Mouse (Mus musculus): ENCODE data around the gene Rbp4. TPM values are rescaled to one million over a fixed set of nuclear protein-coding genes. Genes with fewer than 3 reads are reported as not detected.

Gene Rbp4
- polyA plus RNA-seq, 1 experiment: 0.35 TPM

GRCm38 (mm10) chr19:38126656-38127055, 1.6 kb upstream of the Rbp4 start:
- H3K27me3 ChIP-seq (ENCODE audit: control insufficient read depth, insufficient read depth, insufficient read length): peaks cover 27% of the 10 kb centered on the region

GRCm38 (mm10) chr19:38124401-38125218, 471 bp downstream of the Rbp4 start:
- H3K4me3 ChIP-seq: no peak overlapping the region
- no peaks in the 10 kb centered on the region for H3K36me3 ChIP-seq (ENCODE audit: control insufficient read depth, insufficient read depth)
- H3K27me3 ChIP-seq (ENCODE audit: control insufficient read depth, insufficient read depth, insufficient read length): peaks cover 27% of the 10 kb centered on the region

More at GRCm38 (mm10) chr19:38126656-38127055, 1.6 kb upstream of the Rbp4 start:
- Histone ChIP-seq H3K4me3 (no peak overlapping the region), H3K4me2 (ENCODE audit: low read depth) (no peak overlapping the region), H3K36me3 (ENCODE audit: control insufficient read depth, insufficient read depth) (no peaks in the 10 kb centered on the region), H3K79me2 (ENCODE audit: control insufficient read depth, insufficient read depth) (no peaks in the 10 kb centered on the region), H3ac (ENCODE audit: control insufficient read depth, insufficient read length) (no peak overlapping the region)
- no peak for TF ChIP-seq E2F4 (IDR thresholded peaks at IDR 0.05; ENCODE audit: insufficient read depth)
- TF ChIP-seq TCF12 (IDR thresholded peaks at IDR 0.05; ENCODE audit: insufficient read depth, poor library complexity, severe bottlenecking): no peak
- TF ChIP-seq TCF3 (IDR thresholded peaks at IDR 0.05; ENCODE audit: insufficient read length, low read depth): no peak
- TF ChIP-seq MYOG (IDR thresholded peaks at IDR 0.05; ENCODE audit: control insufficient read depth in 1 of 3, insufficient read depth in 1 of 3, insufficient read length in 2 of 3, low read depth in 2 of 3): no peak
- TF ChIP-seq POLR2AphosphoS2 (IDR thresholded peaks at IDR 0.05; ENCODE audit: insufficient read length, low read depth): no peak
- no peak for TF ChIP-seq MAX (IDR thresholded peaks at IDR 0.05; ENCODE audit: low read depth)
- TF ChIP-seq MYOD1 (IDR thresholded peaks at IDR 0.05; ENCODE audit: control insufficient read depth in 1 of 3, insufficient read length in 2 of 3, low read depth in 2 of 3): no peak
- TF ChIP-seq SRF (IDR thresholded peaks at IDR 0.05; ENCODE audit: control insufficient read depth, insufficient read length, low read depth): no peak
- TF ChIP-seq USF1 (IDR thresholded peaks at IDR 0.05; ENCODE audit: low read depth): no peak

GRCm38 (mm10) chr19:38123921-38124320, 1.2 kb downstream of the Rbp4 start:
- Histone ChIP-seq H3K4me3 (no peak overlapping the region), H3ac (ENCODE audit: control insufficient read depth, insufficient read length) (no peak overlapping the region), H3K27me3 (ENCODE audit: control insufficient read depth, insufficient read depth, insufficient read length) (peaks cover 27% of the 10 kb centered on the region), H3K79me2 (ENCODE audit: control insufficient read depth, insufficient read depth) (no peaks in the 10 kb centered on the region), H3K4me2 (ENCODE audit: low read depth) (peak overlapping the region; percentile 24), H3K36me3 (ENCODE audit: control insufficient read depth, insufficient read depth) (no peaks in the 10 kb centered on the region)
- TF ChIP-seq MAX (IDR thresholded peaks at IDR 0.05; ENCODE audit: low read depth) (no peak), USF1 (IDR thresholded peaks at IDR 0.05; ENCODE audit: low read depth) (no peak), SRF (IDR thresholded peaks at IDR 0.05; ENCODE audit: control insufficient read depth, insufficient read length, low read depth) (no peak), CEBPB (IDR thresholded peaks at IDR 0.05; ENCODE audit: insufficient read depth, poor library complexity, severe bottlenecking) (no peak), TCF3 (IDR thresholded peaks at IDR 0.05; ENCODE audit: insufficient read length, low read depth) (no peak), REST (IDR thresholded peaks at IDR 0.05; ENCODE audit: insufficient read depth, insufficient read length) (no peak), MYOD1 (IDR thresholded peaks at IDR 0.05; ENCODE audit: control insufficient read depth in 1 of 3, insufficient read length in 2 of 3, low read depth in 2 of 3) (no peak), MYOG (IDR thresholded peaks at IDR 0.05; ENCODE audit: control insufficient read depth in 1 of 3, insufficient read depth in 1 of 3, insufficient read length in 2 of 3, low read depth in 2 of 3) (no peak), TCF12 (IDR thresholded peaks at IDR 0.05; ENCODE audit: insufficient read depth, poor library complexity, severe bottlenecking) (no peak), E2F4 (IDR thresholded peaks at IDR 0.05; ENCODE audit: insufficient read depth) (no peak), POLR2AphosphoS2 (IDR thresholded peaks at IDR 0.05; ENCODE audit: insufficient read length, low read depth) (no peak)

More at GRCm38 (mm10) chr19:38124401-38125218, 471 bp downstream of the Rbp4 start:
- Histone ChIP-seq H3ac (ENCODE audit: control insufficient read depth, insufficient read length) (no peak overlapping the region), H3K79me2 (ENCODE audit: control insufficient read depth, insufficient read depth) (no peaks in the 10 kb centered on the region), H3K4me2 (ENCODE audit: low read depth) (peak overlapping the region; percentile 24)
- TF ChIP-seq POLR2AphosphoS2 (IDR thresholded peaks at IDR 0.05; ENCODE audit: insufficient read length, low read depth) (no peak), REST (IDR thresholded peaks at IDR 0.05; ENCODE audit: insufficient read depth, insufficient read length) (no peak), E2F4 (IDR thresholded peaks at IDR 0.05; ENCODE audit: insufficient read depth) (no peak), POLR2A (IDR thresholded peaks at IDR 0.05; ENCODE audit: insufficient read length, low read depth) (no peak), USF1 (IDR thresholded peaks at IDR 0.05; ENCODE audit: low read depth) (no peak), TCF3 (IDR thresholded peaks at IDR 0.05; ENCODE audit: insufficient read length, low read depth) (no peak), CEBPB (IDR thresholded peaks at IDR 0.05; ENCODE audit: insufficient read depth, poor library complexity, severe bottlenecking) (no peak)

GRCm38 (mm10) chr19:38120123-38120760, 4.8 kb downstream of the Rbp4 start:
- H3K36me3 ChIP-seq (ENCODE audit: control insufficient read depth, insufficient read depth): no peaks in the 10 kb centered on the region
- H3K4me2 ChIP-seq (ENCODE audit: low read depth): no peak overlapping the region
- H3K27me3 ChIP-seq (ENCODE audit: control insufficient read depth, insufficient read depth, insufficient read length): peaks cover 23% of the 10 kb centered on the region
- H3K4me3 ChIP-seq: no peak overlapping the region
- no peak overlapping the region for H3ac ChIP-seq (ENCODE audit: control insufficient read depth, insufficient read length)
- TF ChIP-seq MYOG (IDR thresholded peaks at IDR 0.05; ENCODE audit: control insufficient read depth in 1 of 3, insufficient read depth in 1 of 3, insufficient read length in 2 of 3, low read depth in 2 of 3) (no peak), MYOD1 (IDR thresholded peaks at IDR 0.05; ENCODE audit: control insufficient read depth in 1 of 3, insufficient read length in 2 of 3, low read depth in 2 of 3) (no peak), REST (IDR thresholded peaks at IDR 0.05; ENCODE audit: insufficient read depth, insufficient read length) (no peak), POLR2AphosphoS2 (IDR thresholded peaks at IDR 0.05; ENCODE audit: insufficient read length, low read depth) (no peak), TCF12 (IDR thresholded peaks at IDR 0.05; ENCODE audit: insufficient read depth, poor library complexity, severe bottlenecking) (no peak), MAX (IDR thresholded peaks at IDR 0.05; ENCODE audit: low read depth) (no peak), CEBPB (IDR thresholded peaks at IDR 0.05; ENCODE audit: insufficient read depth, poor library complexity, severe bottlenecking) (no peak), E2F4 (IDR thresholded peaks at IDR 0.05; ENCODE audit: insufficient read depth) (no peak), USF1 (IDR thresholded peaks at IDR 0.05; ENCODE audit: low read depth) (no peak), TCF3 (IDR thresholded peaks at IDR 0.05; ENCODE audit: insufficient read length, low read depth) (no peak), POLR2A (IDR thresholded peaks at IDR 0.05; ENCODE audit: insufficient read length, low read depth) (no peak), SRF (IDR thresholded peaks at IDR 0.05; ENCODE audit: control insufficient read depth, insufficient read length, low read depth) (no peak)
- H3K79me2 ChIP-seq (ENCODE audit: control insufficient read depth, insufficient read depth): no peaks in the 10 kb centered on the region

Measured in myocyte (in vitro differentiated cells).